Mouse (Mus musculus): ENCODE results near the gene Irf9. TPM values are rescaled to one million over a fixed set of nuclear protein-coding genes. Genes with fewer than 3 reads are reported as not detected.
A peak's percentile ranks its signal among the peaks of the same experiment; 100 is the strongest.

Gene Irf9
- 101 and 154 TPM in 2 replicates for polyA plus RNA-seq (2012; rRNA removed)

DNA sequence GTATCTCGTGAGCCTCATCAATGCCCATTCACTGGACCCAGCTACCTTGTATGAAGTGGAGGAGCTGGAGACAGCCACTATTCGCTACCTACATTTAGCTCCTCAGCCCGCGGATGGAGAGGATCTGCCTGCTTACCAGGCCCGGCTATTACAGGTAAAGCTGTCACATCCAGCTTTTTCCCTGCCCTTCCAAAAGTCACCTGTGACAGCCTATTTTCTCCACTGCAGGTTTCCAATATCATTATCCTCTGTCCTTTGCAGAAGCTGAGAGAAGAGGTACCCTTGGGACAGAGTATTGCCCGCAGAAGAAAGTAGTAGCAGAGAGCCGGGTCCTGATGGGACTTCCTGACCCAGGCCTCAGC lies at the start of gene Irf9:
Gene Irf9, plus strand, starts transcription at position 301 of the 362 bp plus-strand sequence.
- no peaks in the 10 kb centered on the region for H3K27me3 ChIP-seq (ENCODE audit: control insufficient read depth, insufficient read depth, low read length)
- H3K36me3 ChIP-seq (ENCODE audit: control insufficient read depth, insufficient read depth, low read length), result peaks cover 51% of the 10 kb centered on the region
- no peak for DNase-seq (ENCODE audit: low read depth in 1 of 2, low spot score in 2 of 2)
- TF ChIP-seq POLR2A (IDR thresholded peaks at IDR 0.05; ENCODE audit: low read depth, low read length), result no peak
- peak within 1 kb of the TSS; percentile 98 for H3K27ac ChIP-seq (ENCODE audit: insufficient read depth, low read length)
- peaks cover 18% of the 10 kb centered on the region; the same call in 1 of the 2 replicates for H3K4me1 ChIP-seq (ENCODE audit: control insufficient read depth, insufficient read depth, insufficient read length)
- peak within 1 kb of the TSS; percentile 79 for H3K4me3 ChIP-seq (ENCODE audit: extremely low read depth, insufficient read depth, insufficient read length)
- WGBS, result 38% methylated on average over 7 of the region's 7 CpGs

DNA sequence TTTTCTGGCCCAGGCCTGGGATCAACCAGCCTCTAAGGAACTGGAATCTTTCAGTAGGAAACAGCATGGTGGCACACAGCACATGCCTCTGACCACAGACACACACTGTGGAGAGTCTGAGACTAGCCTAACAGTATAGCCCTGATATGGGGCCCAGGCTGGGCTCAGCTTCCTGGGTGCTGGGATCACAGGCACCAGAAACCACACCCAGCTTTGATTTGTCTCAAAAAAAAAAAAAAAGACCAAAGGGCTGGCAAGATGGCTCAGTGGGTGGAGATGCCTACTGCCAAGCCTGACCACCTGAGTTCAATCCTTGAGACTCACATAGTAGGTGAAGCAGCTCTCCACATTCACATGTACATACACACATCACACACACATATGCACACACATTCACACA lies 48.7 kb upstream of the Irf9 start:
- Histone ChIP-seq H3K4me3 (ENCODE audit: extremely low read depth, insufficient read depth, insufficient read length) (no peak overlapping the region), H3K27ac (ENCODE audit: insufficient read depth, low read length) (no peak overlapping the region), H3K4me1 (ENCODE audit: control insufficient read depth, insufficient read depth, insufficient read length) (0 out of 2 replicates have a peak, but pooled peaks cover 3% of the 10 kb centered on the region), H3K27me3 (ENCODE audit: control insufficient read depth, insufficient read depth, low read length) (no peaks in the 10 kb centered on the region), H3K36me3 (ENCODE audit: control insufficient read depth, insufficient read depth, low read length) (no peaks in the 10 kb centered on the region; the same call in 1 of the 2 replicates)
- TF ChIP-seq POLR2A (IDR thresholded peaks at IDR 0.05; ENCODE audit: low read depth, low read length) (no peak), CTCF (IDR thresholded peaks at IDR 0.05; ENCODE audit: extremely low read depth, insufficient read depth, insufficient read length, insufficient replicate concordance) (no peak)
- no peak for DNase-seq (ENCODE audit: low read depth in 1 of 2, low spot score in 2 of 2)

DNA sequence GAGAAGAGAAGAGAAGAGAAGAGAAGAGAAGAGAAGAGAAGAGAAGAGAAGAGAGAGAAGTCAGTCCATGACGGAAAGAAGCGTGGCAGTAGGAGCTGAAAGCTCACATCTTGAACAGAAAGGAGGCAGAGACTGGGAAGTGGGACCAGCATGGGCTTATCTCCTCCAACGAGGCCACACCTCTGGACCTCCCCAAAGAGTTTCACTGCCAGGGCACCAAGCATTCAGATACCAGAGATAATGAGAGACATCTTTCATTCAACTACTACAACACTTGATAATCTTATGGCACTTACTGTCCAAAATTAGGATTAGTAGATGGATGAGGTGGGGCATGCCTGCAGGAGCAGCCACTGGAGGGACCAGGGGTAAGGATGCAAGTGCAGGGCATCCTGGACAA lies 47.6 kb upstream of the Irf9 start:
- DNase-seq (ENCODE audit: low read depth in 1 of 2, low spot score in 2 of 2), result no peak

DNA sequence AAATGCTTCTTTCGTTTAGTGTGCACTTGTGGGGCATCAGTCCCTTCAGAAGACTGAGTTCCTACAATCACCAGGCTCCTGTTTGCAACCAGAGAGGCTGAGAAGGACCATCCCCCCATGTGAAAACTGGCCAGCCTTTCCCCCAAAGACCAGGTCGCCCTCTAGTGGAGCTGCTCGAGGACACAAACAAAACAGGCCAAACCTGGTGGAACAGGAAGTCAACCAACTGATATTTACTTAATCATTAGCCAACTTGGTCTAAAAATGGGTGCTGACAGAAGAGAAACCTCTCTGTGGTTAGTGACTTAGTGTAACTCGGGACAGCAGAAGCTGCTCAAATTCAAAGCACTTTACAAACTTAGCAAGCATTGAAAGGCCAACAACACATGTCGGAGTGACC lies 46.4 kb upstream of the Irf9 start:
- H3K27ac ChIP-seq (ENCODE audit: insufficient read depth, low read length), result peak overlapping the region; percentile 45
- DNase-seq (ENCODE audit: low read depth in 1 of 2, low spot score in 2 of 2), result peak; percentile 71 to 84
- H3K4me1 ChIP-seq (ENCODE audit: control insufficient read depth, insufficient read depth, insufficient read length), result peaks cover 7% of the 10 kb centered on the region; the same call in 1 of the 2 replicates
- no peaks in the 10 kb centered on the region for H3K36me3 ChIP-seq (ENCODE audit: control insufficient read depth, insufficient read depth, low read length)
- TF ChIP-seq CTCF (IDR thresholded peaks at IDR 0.05; ENCODE audit: extremely low read depth, insufficient read depth, insufficient read length, insufficient replicate concordance) (peak; percentile 84; the same call in 1 of the 2 replicates), POLR2A (IDR thresholded peaks at IDR 0.05; ENCODE audit: low read depth, low read length) (no peak)
- H3K27me3 ChIP-seq (ENCODE audit: control insufficient read depth, insufficient read depth, low read length), result no peaks in the 10 kb centered on the region
- 14% methylated on average over 5 of the region's 5 CpGs for WGBS
- H3K4me3 ChIP-seq (ENCODE audit: extremely low read depth, insufficient read depth, insufficient read length), result no peak overlapping the region

More for the DNA sequence above, 47.6 kb upstream of the Irf9 start:
- no peak for TF ChIP-seq CTCF (IDR thresholded peaks at IDR 0.05; ENCODE audit: extremely low read depth, insufficient read depth, insufficient read length, insufficient replicate concordance)
- no peak for TF ChIP-seq POLR2A (IDR thresholded peaks at IDR 0.05; ENCODE audit: low read depth, low read length)
- no peaks in the 10 kb centered on the region for H3K36me3 ChIP-seq (ENCODE audit: control insufficient read depth, insufficient read depth, low read length)
- 0 out of 2 replicates have a peak, but pooled peaks cover 3% of the 10 kb centered on the region for H3K4me1 ChIP-seq (ENCODE audit: control insufficient read depth, insufficient read depth, insufficient read length)
- WGBS, result 81% methylated on average over 3 of the region's 3 CpGs
- no peak overlapping the region for H3K27ac ChIP-seq (ENCODE audit: insufficient read depth, low read length)
- H3K4me3 ChIP-seq (ENCODE audit: extremely low read depth, insufficient read depth, insufficient read length), result no peak overlapping the region
- no peaks in the 10 kb centered on the region for H3K27me3 ChIP-seq (ENCODE audit: control insufficient read depth, insufficient read depth, low read length)

DNA sequence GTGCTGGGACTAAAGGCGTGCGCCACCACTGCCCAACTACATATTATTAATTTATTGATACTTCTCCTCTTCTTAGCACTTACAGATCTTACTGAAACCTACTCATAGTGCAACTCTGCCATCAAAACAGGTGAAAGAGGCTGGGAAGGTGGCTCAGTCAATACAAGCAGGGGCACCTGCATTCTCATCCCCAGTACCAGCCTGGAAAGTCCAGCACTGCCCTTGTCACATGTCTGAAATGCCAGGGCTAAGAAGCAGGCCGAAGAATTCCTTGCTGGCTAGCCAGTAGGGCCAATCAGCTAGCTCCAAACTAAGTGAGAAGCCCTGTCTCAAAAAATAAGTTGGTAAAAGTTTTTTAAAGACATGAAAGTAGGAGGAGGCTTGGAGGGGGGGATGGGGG lies 45.8 kb upstream of the Irf9 start:
- TF ChIP-seq CTCF (IDR thresholded peaks at IDR 0.05; ENCODE audit: extremely low read depth, insufficient read depth, insufficient read length, insufficient replicate concordance), result no peak
- no peak for TF ChIP-seq POLR2A (IDR thresholded peaks at IDR 0.05; ENCODE audit: low read depth, low read length)
- Histone ChIP-seq H3K27me3 (ENCODE audit: control insufficient read depth, insufficient read depth, low read length) (no peaks in the 10 kb centered on the region), H3K4me1 (ENCODE audit: control insufficient read depth, insufficient read depth, insufficient read length) (peaks cover 7% of the 10 kb centered on the region; the same call in 1 of the 2 replicates), H3K27ac (ENCODE audit: insufficient read depth, low read length) (peak overlapping the region; percentile 45), H3K36me3 (ENCODE audit: control insufficient read depth, insufficient read depth, low read length) (no peaks in the 10 kb centered on the region), H3K4me3 (ENCODE audit: extremely low read depth, insufficient read depth, insufficient read length) (no peak overlapping the region)
- WGBS, result 79% methylated on average over 3 of the region's 3 CpGs
- DNase-seq (ENCODE audit: low read depth in 1 of 2, low spot score in 2 of 2), result no peak

DNA sequence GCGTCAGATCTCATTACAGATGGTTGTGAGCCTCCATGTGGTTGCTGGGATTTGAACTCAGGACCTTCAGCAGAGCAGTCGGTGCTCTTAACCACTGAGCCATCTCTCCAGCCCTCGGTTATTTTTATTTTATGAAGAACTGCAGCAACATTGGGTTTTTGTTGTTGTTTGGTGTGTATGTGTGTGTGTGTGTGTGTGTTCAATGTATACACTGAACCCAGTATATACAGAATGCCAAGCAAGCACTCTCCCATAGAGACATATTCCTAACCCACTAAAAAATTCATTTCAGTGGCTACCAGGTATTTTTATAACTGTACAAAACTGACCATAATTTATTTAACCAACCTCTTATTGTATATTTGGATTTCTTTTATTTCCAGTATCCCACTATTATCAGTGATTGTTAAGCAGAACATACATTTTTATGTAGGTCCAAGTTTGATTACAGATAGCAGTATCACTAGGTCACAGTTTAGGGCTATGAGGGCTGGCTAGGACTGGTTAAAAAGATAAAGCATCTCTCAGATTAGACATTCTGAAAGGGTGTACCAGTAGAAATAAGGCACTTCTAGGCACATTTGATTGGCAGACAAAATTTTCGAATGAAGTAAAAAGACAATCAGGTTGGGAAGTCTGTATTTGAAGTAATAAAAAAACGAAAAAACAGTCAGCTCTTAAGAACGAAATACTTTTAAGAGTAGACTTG lies 44.5 kb upstream of the Irf9 start:
- H3K36me3 ChIP-seq (ENCODE audit: control insufficient read depth, insufficient read depth, low read length), result peaks cover 6% of the 10 kb centered on the region
- 45% methylated on average over 6 of the region's 6 CpGs for WGBS
- no peaks in the 10 kb centered on the region for H3K27me3 ChIP-seq (ENCODE audit: control insufficient read depth, insufficient read depth, low read length)
- no peak overlapping the region for H3K27ac ChIP-seq (ENCODE audit: insufficient read depth, low read length)
- H3K4me3 ChIP-seq (ENCODE audit: extremely low read depth, insufficient read depth, insufficient read length), result peak overlapping the region; percentile 91; the same call in 1 of the 2 replicates
- TF ChIP-seq CTCF (IDR thresholded peaks at IDR 0.05; ENCODE audit: extremely low read depth, insufficient read depth, insufficient read length, insufficient replicate concordance), result no peak
- TF ChIP-seq POLR2A (IDR thresholded peaks at IDR 0.05; ENCODE audit: low read depth, low read length), result no peak
- peaks cover 7% of the 10 kb centered on the region; the same call in 1 of the 2 replicates for H3K4me1 ChIP-seq (ENCODE audit: control insufficient read depth, insufficient read depth, insufficient read length)
- DNase-seq (ENCODE audit: low read depth in 1 of 2, low spot score in 2 of 2), result no peak

DNA sequence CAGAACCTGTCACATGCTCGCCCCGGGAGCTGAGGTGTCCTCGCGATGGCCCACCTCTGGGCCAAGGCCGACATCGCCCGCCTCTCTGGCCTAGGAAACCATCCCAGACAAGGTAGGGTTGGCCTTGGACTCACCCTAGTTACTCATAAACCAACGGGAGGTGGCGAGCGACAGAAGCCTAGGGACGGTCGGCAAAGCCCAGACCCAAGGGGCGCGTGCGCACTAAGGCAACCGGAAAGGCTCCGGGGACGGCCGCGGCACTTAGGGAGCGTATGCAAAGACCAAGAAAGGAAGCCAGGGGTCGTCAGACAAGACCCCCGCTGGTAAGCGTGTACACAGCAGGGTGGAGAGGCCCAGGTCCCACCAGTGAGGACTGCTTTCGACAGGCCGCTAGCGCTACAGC lies 43.6 kb upstream of the Irf9 start, which contains the start of gene Dcaf11:
Gene Dcaf11, plus strand, starts transcription at position 208 of the 403 bp plus-strand sequence.
- Histone ChIP-seq H3K27me3 (ENCODE audit: control insufficient read depth, insufficient read depth, low read length) (no peaks in the 10 kb centered on the region), H3K36me3 (ENCODE audit: control insufficient read depth, insufficient read depth, low read length) (peaks cover 8% of the 10 kb centered on the region), H3K4me3 (ENCODE audit: extremely low read depth, insufficient read depth, insufficient read length) (peak within 1 kb of the TSS; percentile 91), H3K27ac (ENCODE audit: insufficient read depth, low read length) (peak within 1 kb of the TSS; percentile 100), H3K4me1 (ENCODE audit: control insufficient read depth, insufficient read depth, insufficient read length) (peaks cover 7% of the 10 kb centered on the region; the same call in 1 of the 2 replicates)
- WGBS, result under 1% methylated on average over 27 of the region's 27 CpGs
- DNase-seq (ENCODE audit: low read depth in 1 of 2, low spot score in 2 of 2), result peak; percentile 83 to 87
- TF ChIP-seq CTCF (IDR thresholded peaks at IDR 0.05; ENCODE audit: extremely low read depth, insufficient read depth, insufficient read length, insufficient replicate concordance) (no peak), POLR2A (IDR thresholded peaks at IDR 0.05; ENCODE audit: low read depth, low read length) (peak; percentile 70)

All from spleen, adult 2 months (tissue).